Mouse (Mus musculus): ENCODE data around the gene Dnah7c. TPM values are rescaled to one million over a fixed set of nuclear protein-coding genes. Genes with fewer than 3 reads are reported as not detected.

The Dnah7c gene
- polyA plus RNA-seq, 1 experiment from 2014 or later = 0.11 TPM

DNA sequence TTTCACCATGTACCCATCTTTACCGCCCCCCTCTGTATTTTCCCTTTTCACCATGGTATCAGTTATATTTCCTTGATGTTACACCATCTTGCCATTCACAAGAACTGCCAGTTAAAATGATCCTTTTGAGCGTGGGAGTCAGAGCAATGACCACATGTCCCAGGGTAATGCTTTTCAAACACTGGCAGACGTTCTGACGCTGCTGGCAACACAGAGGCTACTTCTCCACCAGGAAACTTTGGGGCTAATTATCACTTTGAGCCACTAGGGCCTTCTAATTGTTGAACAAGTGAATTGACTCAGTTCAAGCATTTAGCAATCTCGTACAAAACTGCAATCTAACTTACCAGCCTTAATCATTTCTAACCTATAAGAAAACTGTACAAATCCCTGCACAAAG, 419.8 kb downstream of the Dnah7c start:
- Histone ChIP-seq H3K4me3 (ENCODE audit: low read length) (no peak overlapping the region), H3K9me3 (ENCODE audit: control insufficient read depth, low read length) (no peaks in the 10 kb centered on the region), H3K27ac (ENCODE audit: low read depth, low read length) (no peak overlapping the region), H3K9ac (ENCODE audit: low read depth, low read length) (no peak overlapping the region), H3K27me3 (replicated peaks; ENCODE audit: control insufficient read depth, insufficient read depth, low read length) (no peaks in the 10 kb centered on the region), H3K4me1 (ENCODE audit: control insufficient read depth, insufficient read depth, low read depth, low read length) (peaks cover 6% of the 10 kb centered on the region), H3K4me2 (ENCODE audit: low read length) (no peak overlapping the region), H3K36me3 (ENCODE audit: control insufficient read depth, insufficient read depth, low read length) (no peaks in the 10 kb centered on the region)
- WGBS = 39% methylated on average over 5 of the region's 5 CpGs
- no peak for ATAC-seq

GRCm38 (mm10) chr1:46849758-46850157, 424.4 kb downstream of the Dnah7c start:
- no peaks in the 10 kb centered on the region for H3K9me3 ChIP-seq (ENCODE audit: control insufficient read depth, low read length)
- H3K27me3 ChIP-seq (replicated peaks; ENCODE audit: control insufficient read depth, insufficient read depth, low read length) = no peaks in the 10 kb centered on the region
- H3K27ac ChIP-seq (ENCODE audit: low read depth, low read length) = peak overlapping the region; percentile 16; the same call in 1 of the 2 replicates
- no peak overlapping the region; the same call in 1 of the 2 replicates for H3K4me2 ChIP-seq (ENCODE audit: low read length)
- no peak overlapping the region for H3K4me3 ChIP-seq (ENCODE audit: low read length)
- H3K4me1 ChIP-seq (ENCODE audit: control insufficient read depth, insufficient read depth, low read depth, low read length) = peaks cover 23% of the 10 kb centered on the region
- no peak for ATAC-seq
- 63% methylated on average over 1 of the region's 1 CpGs for WGBS
- no peak overlapping the region for H3K9ac ChIP-seq (ENCODE audit: low read depth, low read length)
- H3K36me3 ChIP-seq (ENCODE audit: control insufficient read depth, insufficient read depth, low read length) = no peaks in the 10 kb centered on the region

GRCm38 (mm10) chr1:46851586-46851985, 426.2 kb downstream of the Dnah7c start:
- WGBS = 70% methylated on average over 4 of the region's 4 CpGs
- Histone ChIP-seq H3K4me2 (ENCODE audit: low read length) (peak overlapping the region; percentile 43), H3K9ac (ENCODE audit: low read depth, low read length) (no peak overlapping the region), H3K9me3 (ENCODE audit: control insufficient read depth, low read length) (no peaks in the 10 kb centered on the region), H3K27ac (ENCODE audit: low read depth, low read length) (no peak overlapping the region), H3K36me3 (ENCODE audit: control insufficient read depth, insufficient read depth, low read length) (no peaks in the 10 kb centered on the region), H3K4me3 (ENCODE audit: low read length) (no peak overlapping the region), H3K4me1 (ENCODE audit: control insufficient read depth, insufficient read depth, low read depth, low read length) (peaks cover 23% of the 10 kb centered on the region), H3K27me3 (replicated peaks; ENCODE audit: control insufficient read depth, insufficient read depth, low read length) (no peaks in the 10 kb centered on the region)
- no peak for ATAC-seq

DNA sequence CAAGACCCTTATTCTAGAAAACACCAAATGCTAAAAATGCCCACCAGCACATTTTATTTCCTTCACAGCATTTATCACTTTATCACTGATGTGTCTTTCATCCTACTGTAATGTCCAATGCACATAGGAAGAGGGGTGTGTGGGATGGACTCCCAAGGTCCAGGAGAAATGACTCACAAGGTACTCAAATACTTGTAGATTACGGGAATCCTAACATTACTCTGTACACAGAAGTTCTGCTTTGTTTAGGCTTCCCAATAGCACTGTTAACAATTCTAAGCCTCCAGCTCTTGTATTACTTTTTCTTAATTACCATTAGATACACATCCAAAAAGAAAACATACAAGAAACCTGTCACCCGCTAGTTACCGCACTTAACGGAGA, 426.8 kb downstream of the Dnah7c start:
- ATAC-seq = no peak
- Histone ChIP-seq H3K4me3 (ENCODE audit: low read length) (peak overlapping the region; percentile 94), H3K9ac (ENCODE audit: low read depth, low read length) (peak overlapping the region; percentile 100), H3K27me3 (replicated peaks; ENCODE audit: control insufficient read depth, insufficient read depth, low read length) (no peaks in the 10 kb centered on the region), H3K4me2 (ENCODE audit: low read length) (peak overlapping the region; percentile 74), H3K9me3 (ENCODE audit: control insufficient read depth, low read length) (no peaks in the 10 kb centered on the region), H3K36me3 (ENCODE audit: control insufficient read depth, insufficient read depth, low read length) (no peaks in the 10 kb centered on the region), H3K27ac (ENCODE audit: low read depth, low read length) (peak overlapping the region; percentile 97), H3K4me1 (ENCODE audit: control insufficient read depth, insufficient read depth, low read depth, low read length) (peaks cover 23% of the 10 kb centered on the region)
- under 1% methylated on average over 4 of the region's 4 CpGs for WGBS

GRCm38 (mm10) chr1:46852600-46853272, 427.3 kb downstream of the Dnah7c start:
- H3K4me1 ChIP-seq (ENCODE audit: control insufficient read depth, insufficient read depth, low read depth, low read length) = peaks cover 23% of the 10 kb centered on the region
- WGBS = 2% methylated on average over 43 of the region's 75 CpGs
- peak overlapping the region; percentile 100 for H3K9ac ChIP-seq (ENCODE audit: low read depth, low read length)
- H3K9me3 ChIP-seq (ENCODE audit: control insufficient read depth, low read length) = no peaks in the 10 kb centered on the region
- H3K27ac ChIP-seq (ENCODE audit: low read depth, low read length) = peak overlapping the region; percentile 97
- H3K4me3 ChIP-seq (ENCODE audit: low read length) = peak overlapping the region; percentile 94
- no peaks in the 10 kb centered on the region for H3K27me3 ChIP-seq (replicated peaks; ENCODE audit: control insufficient read depth, insufficient read depth, low read length)
- peak; percentile 7 for ATAC-seq
- H3K36me3 ChIP-seq (ENCODE audit: control insufficient read depth, insufficient read depth, low read length) = no peaks in the 10 kb centered on the region
- H3K4me2 ChIP-seq (ENCODE audit: low read length) = peak overlapping the region; percentile 74

GRCm38 (mm10) chr1:46853317-46854035, 428.1 kb downstream of the Dnah7c start:
- no peaks in the 10 kb centered on the region for H3K9me3 ChIP-seq (ENCODE audit: control insufficient read depth, low read length)
- peak overlapping the region; percentile 74 for H3K4me2 ChIP-seq (ENCODE audit: low read length)
- H3K27me3 ChIP-seq (replicated peaks; ENCODE audit: control insufficient read depth, insufficient read depth, low read length) = no peaks in the 10 kb centered on the region
- H3K4me1 ChIP-seq (ENCODE audit: control insufficient read depth, insufficient read depth, low read depth, low read length) = peaks cover 23% of the 10 kb centered on the region
- H3K27ac ChIP-seq (ENCODE audit: low read depth, low read length) = peak overlapping the region; percentile 97
- H3K36me3 ChIP-seq (ENCODE audit: control insufficient read depth, insufficient read depth, low read length) = no peaks in the 10 kb centered on the region
- peak overlapping the region; percentile 94 for H3K4me3 ChIP-seq (ENCODE audit: low read length)
- WGBS = under 1% methylated on average over 85 of the region's 86 CpGs
- ATAC-seq = peak; percentile 97
- H3K9ac ChIP-seq (ENCODE audit: low read depth, low read length) = peak overlapping the region; percentile 100

DNA sequence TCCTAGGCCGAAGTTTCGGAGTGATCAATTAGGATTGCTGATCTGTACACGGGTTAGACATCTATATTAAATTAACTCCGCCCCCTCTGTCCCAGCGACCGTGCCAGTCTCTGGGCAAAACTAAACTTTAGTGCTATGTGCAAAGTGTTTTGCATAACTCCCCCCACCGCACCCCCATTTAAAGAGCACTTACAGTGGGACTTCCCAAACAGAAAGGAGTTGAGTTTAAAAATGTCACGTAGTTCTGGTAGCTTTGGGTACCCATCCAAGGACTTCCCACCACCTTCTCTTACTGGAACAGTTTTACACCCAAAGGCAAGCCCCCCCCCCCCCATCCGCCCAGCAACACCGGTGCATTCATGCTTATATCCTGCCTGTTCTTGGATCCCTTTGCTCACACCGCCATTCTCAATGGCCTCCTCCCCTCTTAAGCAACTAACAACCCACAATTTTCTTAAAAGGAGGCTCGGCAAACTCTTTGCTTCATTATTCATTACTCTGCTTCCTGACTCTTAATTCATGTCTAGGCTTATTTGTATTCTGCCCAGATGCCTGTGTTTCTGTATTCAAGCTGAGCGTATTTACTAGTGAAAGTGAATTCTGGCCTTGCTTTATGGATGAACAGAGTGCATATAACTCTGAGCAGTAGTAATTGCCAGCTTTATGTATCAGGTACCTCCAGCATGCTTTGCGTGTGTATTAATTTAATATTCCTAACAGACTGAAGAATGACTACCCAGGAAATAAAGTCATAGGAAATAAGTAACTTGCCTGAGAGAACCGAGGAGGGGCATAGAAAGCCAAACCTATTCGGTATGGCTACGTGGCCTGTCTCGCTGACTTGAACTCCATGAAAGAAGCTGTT, 428.9 kb downstream of the Dnah7c start:
- WGBS = 28% methylated on average over 18 of the region's 18 CpGs

GRCm38 (mm10) chr1:46856498-46856897, 431.1 kb downstream of the Dnah7c start:
- H3K9ac ChIP-seq (ENCODE audit: low read depth, low read length) = no peak overlapping the region
- H3K27me3 ChIP-seq (replicated peaks; ENCODE audit: control insufficient read depth, insufficient read depth, low read length) = no peaks in the 10 kb centered on the region
- H3K9me3 ChIP-seq (ENCODE audit: control insufficient read depth, low read length) = no peaks in the 10 kb centered on the region
- no peak overlapping the region for H3K4me2 ChIP-seq (ENCODE audit: low read length)
- no peak overlapping the region for H3K27ac ChIP-seq (ENCODE audit: low read depth, low read length)
- ATAC-seq = no peak
- no peaks in the 10 kb centered on the region for H3K36me3 ChIP-seq (ENCODE audit: control insufficient read depth, insufficient read depth, low read length)
- 59% methylated on average over 4 of the region's 4 CpGs for WGBS
- no peak overlapping the region for H3K4me3 ChIP-seq (ENCODE audit: low read length)
- peaks cover 7% of the 10 kb centered on the region for H3K4me1 ChIP-seq (ENCODE audit: control insufficient read depth, insufficient read depth, low read depth, low read length)

More for the DNA sequence above, 428.9 kb downstream of the Dnah7c start:
- Histone ChIP-seq H3K36me3 (ENCODE audit: control insufficient read depth, insufficient read depth, low read length) (no peaks in the 10 kb centered on the region), H3K9me3 (ENCODE audit: control insufficient read depth, low read length) (no peaks in the 10 kb centered on the region), H3K27me3 (replicated peaks; ENCODE audit: control insufficient read depth, insufficient read depth, low read length) (no peaks in the 10 kb centered on the region), H3K4me2 (ENCODE audit: low read length) (peak overlapping the region; percentile 53), H3K4me1 (ENCODE audit: control insufficient read depth, insufficient read depth, low read depth, low read length) (peaks cover 23% of the 10 kb centered on the region), H3K4me3 (ENCODE audit: low read length) (peak overlapping the region; percentile 94), H3K9ac (ENCODE audit: low read depth, low read length) (peak overlapping the region; percentile 41), H3K27ac (ENCODE audit: low read depth, low read length) (peak overlapping the region; percentile 97)
- no peak for ATAC-seq
